Mouse (Mus musculus): ENCODE data around the gene Dpep2nb.

DNA sequence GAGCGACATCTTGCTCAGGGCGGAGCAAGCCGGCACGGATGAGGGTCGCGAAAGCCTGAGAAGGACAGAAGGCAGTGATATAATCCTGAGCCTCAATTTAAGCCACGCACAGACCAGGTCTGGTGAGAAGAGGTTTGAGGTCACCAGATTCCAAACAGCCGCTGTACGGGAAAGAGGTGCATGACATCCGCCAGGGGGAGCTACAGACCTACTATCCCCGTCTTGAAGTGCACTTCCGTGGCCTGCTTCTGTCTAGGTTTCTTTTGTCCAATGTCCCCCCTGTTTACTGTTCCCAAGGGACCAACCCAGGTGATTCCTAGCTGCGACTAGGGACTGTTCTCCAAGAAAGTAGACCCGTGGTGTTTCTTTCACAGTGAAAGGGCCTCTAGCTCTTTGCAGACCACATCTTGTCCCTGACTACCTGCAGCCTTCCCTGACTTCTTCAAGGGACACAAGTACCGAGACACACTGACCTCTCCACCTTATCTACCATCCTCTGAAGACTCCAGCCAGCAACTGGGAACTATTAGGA is 14.9 kb downstream of the Dpep2nb start, which contains the start of gene Dus2:
- TF ChIP-seq TCF12 (IDR thresholded peaks at IDR 0.05; ENCODE audit: insufficient read depth, poor library complexity, severe bottlenecking) (no peak), E2F4 (IDR thresholded peaks at IDR 0.05; ENCODE audit: insufficient read depth) (no peak), MYOG (IDR thresholded peaks at IDR 0.05; ENCODE audit: control insufficient read depth in 1 of 3, insufficient read depth in 1 of 3, insufficient read length in 2 of 3, low read depth in 2 of 3) (no peak), POLR2A (IDR thresholded peaks at IDR 0.05; ENCODE audit: insufficient read length, low read depth) (no peak), TCF3 (IDR thresholded peaks at IDR 0.05; ENCODE audit: insufficient read length, low read depth) (no peak), POLR2AphosphoS2 (IDR thresholded peaks at IDR 0.05; ENCODE audit: insufficient read length, low read depth) (no peak), CEBPB (IDR thresholded peaks at IDR 0.05; ENCODE audit: insufficient read depth, poor library complexity, severe bottlenecking) (no peak)
